Mouse (Mus musculus): Measurements from ENCODE around the gene Fam71a. TPM values are rescaled to one million over a fixed set of nuclear protein-coding genes. Genes with fewer than 3 reads are reported as not detected.
A peak's percentile ranks its signal among the peaks of the same experiment; 100 is the strongest.
"Not testable (repeated sequence)": the region's sequence is repeated elsewhere in the genome, so short reads cannot be mapped to it uniquely, and the experiment has no call there.

Fam71a gene
- polyA plus RNA-seq, 1 experiment from 2014 or later: not detected

DNA sequence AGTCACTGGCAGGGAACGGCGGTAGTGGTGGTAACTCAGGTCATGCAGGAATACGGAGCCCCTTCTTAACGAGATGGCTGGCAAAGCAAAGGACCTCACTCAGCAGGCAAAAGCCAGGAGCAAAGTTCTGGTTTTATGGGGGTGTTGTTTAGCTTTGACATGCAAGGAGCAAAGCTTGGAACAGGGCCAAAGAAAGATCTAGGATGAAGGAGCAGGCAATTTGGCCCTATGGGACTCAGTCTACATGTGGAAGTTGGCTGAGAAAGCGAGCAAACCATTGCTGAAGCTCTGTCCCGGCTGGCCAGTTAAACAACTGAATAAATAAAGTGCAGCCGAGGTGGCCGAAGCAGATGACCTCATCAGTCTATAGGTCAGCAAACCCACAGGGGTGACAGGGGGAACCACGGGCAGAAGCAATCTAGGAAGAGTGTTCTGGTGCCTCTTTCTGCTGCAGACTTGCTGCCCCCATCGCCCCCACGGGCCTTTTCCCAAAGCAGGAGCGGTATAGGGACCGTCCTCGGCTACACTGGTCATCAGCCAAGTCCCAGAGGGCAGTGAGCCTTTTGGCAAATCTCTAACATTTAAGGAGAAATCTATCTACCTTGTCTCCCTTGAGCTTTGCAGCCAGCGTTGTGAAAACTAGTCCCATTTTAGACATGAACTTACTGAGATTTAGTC, 14.0 kb upstream of the Fam71a start:
- no peaks in the 10 kb centered on the region for H3K36me3 ChIP-seq
- peaks cover 48% of the 10 kb centered on the region for H3K27me3 ChIP-seq (replicated peaks)
- 33% methylated on average over 15 of the region's 15 CpGs for WGBS

GRCm38 (mm10) chr1:191176887-191177286, 12.3 kb upstream of the Fam71a start:
- WGBS: 81% methylated on average over 7 of the region's 7 CpGs
- Histone ChIP-seq H3K4me3 (no peak overlapping the region), H3K4me1 (peaks cover 8% of the 10 kb centered on the region; the same call in 1 of the 2 replicates), H3K9ac (no peak overlapping the region), H3K4me2 (replicated peaks) (no peak overlapping the region), H3K27ac (no peak overlapping the region), H3K36me3 (no peaks in the 10 kb centered on the region), H3K27me3 (replicated peaks) (peaks cover 30% of the 10 kb centered on the region), H3K9me3 (no peaks in the 10 kb centered on the region)
- no peak for ATAC-seq (ENCODE audit: low FRiP score, low read depth)

More for the DNA sequence above, 14.0 kb upstream of the Fam71a start:
- H3K27ac ChIP-seq: no peak overlapping the region
- H3K4me3 ChIP-seq: no peak overlapping the region
- H3K9me3 ChIP-seq: no peaks in the 10 kb centered on the region
- no peak overlapping the region for H3K9ac ChIP-seq
- no peak for ATAC-seq (ENCODE audit: low FRiP score, low read depth)
- H3K4me1 ChIP-seq: peaks cover 20% of the 10 kb centered on the region
- H3K4me2 ChIP-seq (replicated peaks): 0 out of 2 replicates have a peak overlapping the region, but pooled peaks have one; percentile 12

GRCm38 (mm10) chr1:191172487-191172886, 7.9 kb upstream of the Fam71a start:
- no peaks in the 10 kb centered on the region for H3K9me3 ChIP-seq
- no peak overlapping the region for H3K4me3 ChIP-seq
- H3K36me3 ChIP-seq: no peaks in the 10 kb centered on the region
- ATAC-seq (ENCODE audit: low FRiP score, low read depth): no peak
- H3K4me2 ChIP-seq (replicated peaks): no peak overlapping the region
- H3K9ac ChIP-seq: no peak overlapping the region
- WGBS: 22% methylated on average over 6 of the region's 6 CpGs
- H3K27me3 ChIP-seq (replicated peaks): peaks cover 2% of the 10 kb centered on the region; the same call in 1 of the 2 replicates
- no peak overlapping the region for H3K27ac ChIP-seq
- H3K4me1 ChIP-seq: no peaks in the 10 kb centered on the region

DNA sequence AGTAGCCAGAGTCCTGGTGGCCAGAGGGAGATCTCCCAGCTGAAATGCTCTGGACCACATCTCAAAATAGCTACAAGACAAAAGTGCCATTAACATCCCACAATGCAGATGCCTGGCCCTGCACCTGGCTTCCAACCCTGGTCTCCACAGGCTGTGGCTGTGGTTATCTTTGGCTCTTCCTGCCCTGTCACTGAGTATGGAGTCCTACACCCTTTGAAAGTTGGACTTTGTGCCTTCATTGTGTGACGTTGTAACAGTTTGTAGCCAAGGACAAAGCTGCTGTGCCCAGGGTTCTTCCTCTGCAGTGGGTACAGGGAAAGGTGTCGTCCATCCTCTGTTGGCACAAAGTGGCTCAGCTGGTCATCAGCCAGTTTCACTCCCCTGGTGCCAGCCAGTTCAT, 5.8 kb upstream of the Fam71a start:
- no peaks in the 10 kb centered on the region for H3K36me3 ChIP-seq
- ATAC-seq (ENCODE audit: low FRiP score, low read depth): no peak
- no peak overlapping the region for H3K9ac ChIP-seq
- H3K27me3 ChIP-seq (replicated peaks): no peaks in the 10 kb centered on the region; the same call in 1 of the 2 replicates
- WGBS: 81% methylated on average over 2 of the region's 2 CpGs
- H3K27ac ChIP-seq: no peak overlapping the region
- H3K4me2 ChIP-seq (replicated peaks): no peak overlapping the region
- no peaks in the 10 kb centered on the region for H3K9me3 ChIP-seq
- H3K4me3 ChIP-seq: no peak overlapping the region
- no peaks in the 10 kb centered on the region for H3K4me1 ChIP-seq

DNA sequence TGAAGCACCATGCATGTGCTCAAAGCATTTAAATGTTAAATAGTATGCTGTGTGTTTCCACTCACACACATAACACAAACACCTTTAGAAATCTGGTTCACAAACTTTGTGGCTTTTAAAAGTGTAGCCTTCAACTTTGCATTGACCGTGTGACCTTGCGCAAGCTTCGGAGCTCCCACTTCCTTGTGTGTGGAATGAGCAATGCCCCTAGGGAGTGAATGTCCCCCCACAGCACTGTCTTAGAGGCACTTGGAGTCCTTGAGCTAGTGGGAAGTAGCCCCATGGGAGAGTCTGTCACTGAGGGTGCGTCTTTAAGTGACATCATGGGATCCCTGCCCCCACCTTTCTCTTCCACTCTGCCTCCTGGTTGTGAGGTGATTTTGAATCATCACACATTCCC, 1.6 kb upstream of the Fam71a start:
- no peak overlapping the region for H3K4me2 ChIP-seq (replicated peaks)
- 85% methylated on average over 4 of the region's 4 CpGs for WGBS

DNA sequence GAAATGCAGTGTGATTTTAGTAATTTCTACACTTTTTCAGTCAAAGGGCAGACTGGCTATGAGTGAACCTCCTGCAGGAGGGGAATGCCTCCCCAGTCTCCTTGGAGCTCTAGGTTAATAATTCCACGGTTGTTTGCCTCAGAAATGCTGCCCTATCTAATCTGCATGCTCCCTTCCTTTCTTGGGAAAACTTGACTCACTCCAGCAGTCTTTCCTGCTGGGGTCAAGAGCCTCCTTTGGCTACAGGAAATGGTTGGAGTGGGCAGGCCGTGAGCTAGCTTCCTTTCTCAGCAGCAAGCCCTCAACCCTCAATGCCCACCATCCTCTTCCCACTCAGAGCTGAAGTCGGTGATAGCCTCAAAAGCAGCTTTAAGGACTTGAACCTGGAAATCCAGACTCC, 10.3 kb downstream of the Fam71a start:
- ATAC-seq (ENCODE audit: low FRiP score, low read depth): no peak

More for the DNA sequence above, 1.6 kb upstream of the Fam71a start:
- H3K36me3 ChIP-seq: no peaks in the 10 kb centered on the region
- H3K4me1 ChIP-seq: no peaks in the 10 kb centered on the region
- ATAC-seq (ENCODE audit: low FRiP score, low read depth): no peak
- no peak overlapping the region for H3K9ac ChIP-seq
- H3K27ac ChIP-seq: no peak overlapping the region
- H3K9me3 ChIP-seq: no peaks in the 10 kb centered on the region
- H3K4me3 ChIP-seq: no peak overlapping the region
- no peaks in the 10 kb centered on the region for H3K27me3 ChIP-seq (replicated peaks)

GRCm38 (mm10) chr1:191153052-191153451, 11.6 kb downstream of the Fam71a start:
- H3K4me2 ChIP-seq (replicated peaks): no peak overlapping the region
- H3K4me1 ChIP-seq: no peaks in the 10 kb centered on the region
- no peak for ATAC-seq (ENCODE audit: low FRiP score, low read depth)
- no peak overlapping the region for H3K27ac ChIP-seq
- H3K27me3 ChIP-seq (replicated peaks): no peaks in the 10 kb centered on the region
- H3K4me3 ChIP-seq: no peak overlapping the region
- no peak overlapping the region for H3K9ac ChIP-seq
- no peaks in the 10 kb centered on the region for H3K36me3 ChIP-seq
- 20% methylated on average over 4 of the region's 4 CpGs for WGBS
- H3K9me3 ChIP-seq: peaks cover 11% of the 10 kb centered on the region; the same call in 1 of the 2 replicates

More for the DNA sequence above, 10.3 kb downstream of the Fam71a start:
- peaks cover 11% of the 10 kb centered on the region; the same call in 1 of the 2 replicates for H3K9me3 ChIP-seq
- no peaks in the 10 kb centered on the region for H3K36me3 ChIP-seq
- WGBS: 60% methylated on average over 3 of the region's 3 CpGs
- no peak overlapping the region for H3K4me2 ChIP-seq (replicated peaks)
- H3K27me3 ChIP-seq (replicated peaks): no peaks in the 10 kb centered on the region
- no peak overlapping the region for H3K27ac ChIP-seq
- no peaks in the 10 kb centered on the region for H3K4me1 ChIP-seq
- no peak overlapping the region for H3K4me3 ChIP-seq
- no peak overlapping the region for H3K9ac ChIP-seq

DNA sequence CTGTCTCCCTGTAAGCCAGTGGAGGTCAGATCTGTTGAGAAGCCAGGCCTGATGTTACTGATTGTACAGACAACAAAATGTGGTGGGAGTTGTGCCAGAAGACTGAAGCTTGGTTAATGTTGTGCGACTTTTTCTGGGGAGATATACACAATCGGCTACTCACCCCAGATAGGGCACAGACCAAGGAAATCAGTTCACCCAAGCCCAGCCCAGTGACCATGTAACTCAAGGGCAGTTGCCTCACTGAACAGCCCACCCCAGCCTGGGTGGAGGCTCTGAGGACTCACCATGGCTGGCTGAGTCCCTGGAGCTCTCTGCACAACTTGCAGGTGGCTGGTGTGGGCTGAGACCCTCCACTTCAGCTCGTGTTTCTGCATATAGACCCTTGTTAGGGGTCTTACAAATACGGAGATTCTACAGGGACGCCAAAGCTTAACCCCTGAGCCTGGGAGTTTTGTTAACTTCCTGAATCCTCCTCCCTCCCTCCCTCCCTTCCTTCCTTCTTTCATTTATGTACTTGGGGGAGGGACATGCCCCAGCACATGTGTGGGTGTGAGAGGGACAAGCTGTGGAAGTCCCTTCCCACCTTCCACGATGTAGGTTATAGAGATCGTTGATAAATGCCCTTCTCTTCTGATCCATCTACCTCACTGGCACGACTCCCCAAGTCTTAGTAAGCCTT, 13.6 kb downstream of the Fam71a start:
- WGBS: 79% methylated on average over 8 of the region's 8 CpGs
- no peak for ATAC-seq (ENCODE audit: low FRiP score, low read depth)
- H3K27ac ChIP-seq: no peak overlapping the region

DNA sequence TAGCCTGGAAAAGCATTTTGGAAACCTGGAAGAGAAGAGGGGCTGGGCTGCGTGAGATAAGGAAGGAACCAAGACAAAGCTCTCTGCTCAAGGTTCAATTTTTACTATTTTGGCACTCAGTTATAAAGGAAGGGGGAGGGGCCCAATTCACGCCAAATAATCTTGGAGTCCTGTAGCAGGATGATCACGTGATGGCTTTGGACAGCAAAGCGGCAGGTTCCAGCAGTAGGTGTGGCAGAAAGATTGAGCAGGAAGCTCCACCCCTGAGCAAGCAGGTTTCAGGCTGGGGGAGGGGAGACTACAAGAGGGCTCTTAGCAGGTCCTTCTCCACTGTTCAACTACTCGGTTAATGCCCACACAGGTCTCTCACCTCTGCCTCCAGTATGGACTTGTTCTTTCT, 15.1 kb downstream of the Fam71a start:
- H3K4me3 ChIP-seq; H3K4me2 ChIP-seq (replicated peaks); H3K36me3 ChIP-seq; H3K27me3 ChIP-seq (replicated peaks); H3K9me3 ChIP-seq; H3K9ac ChIP-seq; H3K4me1 ChIP-seq; ATAC-seq (ENCODE audit: low FRiP score, low read depth); H3K27ac ChIP-seq: not testable (repeated sequence)
- 89% methylated on average over 5 of the region's 5 CpGs for WGBS

More for the DNA sequence above, 13.6 kb downstream of the Fam71a start:
- Histone ChIP-seq H3K4me1 (no peaks in the 10 kb centered on the region), H3K9ac (no peak overlapping the region), H3K36me3 (no peaks in the 10 kb centered on the region), H3K4me2 (replicated peaks) (no peak overlapping the region), H3K27me3 (replicated peaks) (no peaks in the 10 kb centered on the region), H3K4me3 (no peak overlapping the region), H3K9me3 (no peaks in the 10 kb centered on the region)

- H3K9ac ChIP-seq: no peak overlapping the region
- ATAC-seq (ENCODE audit: low FRiP score, low read depth): no peak
- H3K27me3 ChIP-seq (replicated peaks): no peaks in the 10 kb centered on the region
- no peaks in the 10 kb centered on the region for H3K4me1 ChIP-seq
- H3K9me3 ChIP-seq: no peaks in the 10 kb centered on the region
- no peaks in the 10 kb centered on the region for H3K36me3 ChIP-seq
- no peak overlapping the region for H3K27ac ChIP-seq
- H3K4me2 ChIP-seq (replicated peaks): no peak overlapping the region
- WGBS: 83% methylated on average over 8 of the region's 8 CpGs
- H3K4me3 ChIP-seq: no peak overlapping the region
Observed at GRCm38 (mm10) chr1:191140983-191141382, 23.6 kb downstream of the Fam71a start.

GRCm38 (mm10) chr1:191138874-191139495, 25.6 kb downstream of the Fam71a start:
- Histone ChIP-seq H3K9ac (no peak overlapping the region), H3K4me2 (replicated peaks) (no peak overlapping the region), H3K4me3 (no peak overlapping the region), H3K4me1 (no peaks in the 10 kb centered on the region), H3K27me3 (replicated peaks) (no peaks in the 10 kb centered on the region), H3K9me3 (no peaks in the 10 kb centered on the region), H3K27ac (no peak overlapping the region), H3K36me3 (no peaks in the 10 kb centered on the region)
- WGBS: 80% methylated on average over 7 of the region's 7 CpGs
- ATAC-seq (ENCODE audit: low FRiP score, low read depth): no peak

DNA sequence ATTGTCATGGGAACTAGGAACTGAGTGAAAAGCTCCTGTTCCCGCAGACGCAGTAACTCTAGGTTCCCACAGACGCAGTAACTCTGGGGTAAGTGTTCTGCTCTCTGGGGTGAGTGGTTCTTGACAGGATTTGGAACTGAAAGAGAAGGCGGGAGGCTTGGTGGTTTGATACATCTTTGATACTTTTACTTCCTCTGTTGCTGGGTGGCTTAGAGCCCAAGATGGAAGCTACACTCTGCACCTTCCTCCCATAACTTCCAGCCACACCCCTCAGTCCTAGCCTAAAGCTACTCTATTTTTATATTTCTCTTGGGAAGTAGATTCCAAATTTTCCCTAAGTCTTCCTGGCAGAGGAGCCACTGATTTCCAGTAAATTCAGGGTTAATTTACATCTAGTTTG, 26.2 kb downstream of the Fam71a start:
- no peaks in the 10 kb centered on the region for H3K36me3 ChIP-seq
- no peak overlapping the region for H3K27ac ChIP-seq
- no peak overlapping the region for H3K9ac ChIP-seq
- WGBS: 92% methylated on average over 4 of the region's 4 CpGs
- no peak overlapping the region for H3K4me2 ChIP-seq (replicated peaks)
- no peaks in the 10 kb centered on the region for H3K4me1 ChIP-seq
- H3K9me3 ChIP-seq: no peaks in the 10 kb centered on the region
- ATAC-seq (ENCODE audit: low FRiP score, low read depth): no peak
- H3K4me3 ChIP-seq: no peak overlapping the region
- no peaks in the 10 kb centered on the region for H3K27me3 ChIP-seq (replicated peaks)
